Mouse (Mus musculus): ENCODE measurements around the gene Gm9732. TPM values are rescaled to one million over a fixed set of nuclear protein-coding genes. Genes with fewer than 3 reads are reported as not detected.
"Not testable (repeated sequence)": the region's sequence is repeated elsewhere in the genome, so short reads cannot be mapped to it uniquely, and the experiment has no call there.

Gene Gm9732
- not detected for total RNA-seq (2021)
- long read RNA-seq, experiment 1: 0 reads
- long read RNA-seq, experiment 2: 0 reads

DNA sequence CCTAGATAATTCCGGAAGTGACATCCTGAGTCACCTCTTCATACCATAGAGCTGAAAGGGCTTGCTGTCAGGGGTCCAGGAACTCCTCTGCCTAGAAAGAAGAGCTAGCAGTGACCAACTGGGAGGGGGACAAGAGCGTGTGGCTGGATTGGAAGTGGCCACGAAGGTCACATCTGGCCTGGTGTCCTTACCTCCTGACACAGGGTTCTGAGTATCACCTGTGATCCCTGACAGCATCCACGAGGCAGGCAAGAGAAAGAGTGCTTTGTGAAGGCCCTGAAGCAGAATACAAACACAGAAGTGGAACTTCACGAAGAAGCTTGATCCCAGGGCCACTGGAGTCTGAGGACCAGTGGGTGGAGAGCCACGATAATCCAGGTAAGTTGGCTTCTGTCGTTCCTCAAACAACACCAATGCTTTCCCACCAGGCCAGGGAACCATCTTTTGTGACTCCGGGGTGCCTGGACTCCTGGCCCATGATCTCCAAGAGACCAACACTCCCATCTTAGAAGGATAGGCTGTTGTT lies at the start of gene Gm9732:
Gene Gm9732, plus strand, starts transcription at position 51 of the 526 bp plus-strand sequence.
- DNase-seq (ENCODE audit: low spot score in 2 of 2): not testable (repeated sequence)

GRCm38 (mm10) chr14:43235204-43235603 lies 39.6 kb upstream of the Gm9732 start, which contains the start of gene Gm8122:
TSS of gene Gm8122 (minus strand) at chr14:43235304.
- DNase-seq (ENCODE audit: low spot score in 2 of 2): not testable (repeated sequence)

- DNase-seq (ENCODE audit: low spot score in 2 of 2): not testable (repeated sequence)
Measured at GRCm38 (mm10) chr14:43237769-43238168, 37.1 kb upstream of the Gm9732 start.

- DNase-seq (ENCODE audit: low spot score in 2 of 2): not testable (repeated sequence)
Measured at GRCm38 (mm10) chr14:43249611-43250170, 25.1 kb upstream of the Gm9732 start.

- DNase-seq (ENCODE audit: low spot score in 2 of 2): not testable (repeated sequence)
Measured at GRCm38 (mm10) chr14:43250549-43251253, 24.1 kb upstream of the Gm9732 start.

DNA sequence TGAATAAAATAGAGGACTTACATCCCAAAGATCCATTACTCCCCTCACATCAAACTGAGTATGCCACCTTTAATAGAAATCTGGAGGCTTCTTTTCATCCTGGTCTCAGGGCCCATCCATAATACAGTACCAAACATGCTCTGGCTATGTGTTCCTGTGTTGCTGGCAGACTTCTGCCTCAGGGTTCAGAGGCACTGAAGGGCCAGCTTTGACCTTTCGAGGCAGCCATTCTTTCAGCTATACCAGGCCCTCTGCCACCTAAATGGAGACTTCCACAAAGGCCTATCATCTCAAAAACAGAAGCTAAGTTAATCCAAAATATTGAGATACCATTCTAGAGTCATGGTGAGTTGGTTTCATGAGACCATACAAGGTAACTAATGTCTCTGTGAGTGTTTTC lies 18.3 kb upstream of the Gm9732 start:
- not testable (repeated sequence) for DNase-seq (ENCODE audit: low spot score in 2 of 2)

DNA sequence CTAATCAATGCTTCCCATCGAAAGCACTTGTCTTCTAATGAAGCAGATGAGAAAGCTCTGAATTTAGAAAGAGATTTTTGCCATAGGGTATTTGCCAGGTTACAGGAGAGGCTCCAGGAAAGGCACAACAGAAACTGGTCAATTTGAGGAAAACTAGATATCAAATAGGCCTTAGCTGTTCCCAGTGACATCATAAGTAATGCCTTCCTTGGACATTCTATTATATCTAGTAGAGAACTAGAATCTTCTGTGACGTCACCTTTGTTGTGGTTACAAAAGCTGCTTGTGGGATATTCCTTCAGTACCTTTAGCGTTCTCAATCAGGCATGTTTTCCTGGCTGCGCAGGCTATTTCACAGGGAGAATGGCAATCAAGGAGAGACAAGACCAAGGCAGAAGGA lies 16.5 kb upstream of the Gm9732 start, which contains the start of gene Gm8126:
Gene Gm8126, plus strand, starts transcription at position 301 of the 400 bp plus-strand sequence.
- DNase-seq (ENCODE audit: low spot score in 2 of 2): not testable (repeated sequence)

GRCm38 (mm10) chr14:43263421-43263820 lies 11.4 kb upstream of the Gm9732 start:
- DNase-seq (ENCODE audit: low spot score in 2 of 2): not testable (repeated sequence)

DNA sequence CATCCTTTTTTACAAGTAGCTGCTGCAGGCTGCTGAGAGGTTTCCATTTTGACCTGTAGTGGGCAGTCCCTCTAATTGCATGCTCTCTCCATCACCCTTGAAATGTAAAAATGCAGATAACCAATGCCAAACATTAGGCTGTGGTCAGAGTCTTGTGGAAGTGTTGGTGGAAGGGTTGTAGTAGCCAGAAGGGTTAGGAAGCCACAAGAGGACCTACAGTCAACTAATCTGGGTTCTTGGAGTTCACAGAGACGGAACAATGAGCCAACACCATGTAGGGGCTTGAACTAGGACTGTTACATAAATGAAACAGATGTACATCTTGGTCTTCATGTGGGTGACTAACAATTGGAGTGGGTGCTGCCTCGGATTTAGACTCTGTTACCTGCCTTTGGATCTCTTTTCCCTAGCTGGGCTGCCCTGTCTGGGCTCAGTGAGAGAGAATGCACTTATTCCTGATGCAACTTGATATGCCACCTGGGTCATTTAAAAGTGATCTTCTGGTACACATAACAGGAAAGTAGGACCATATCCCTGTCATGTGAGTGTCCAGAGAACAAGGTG lies 6.2 kb upstream of the Gm9732 start:
- DNase-seq (ENCODE audit: low spot score in 2 of 2): not testable (repeated sequence)

- not testable (repeated sequence) for DNase-seq (ENCODE audit: low spot score in 2 of 2)
Measured at GRCm38 (mm10) chr14:43269211-43269610, 5.6 kb upstream of the Gm9732 start.

DNA sequence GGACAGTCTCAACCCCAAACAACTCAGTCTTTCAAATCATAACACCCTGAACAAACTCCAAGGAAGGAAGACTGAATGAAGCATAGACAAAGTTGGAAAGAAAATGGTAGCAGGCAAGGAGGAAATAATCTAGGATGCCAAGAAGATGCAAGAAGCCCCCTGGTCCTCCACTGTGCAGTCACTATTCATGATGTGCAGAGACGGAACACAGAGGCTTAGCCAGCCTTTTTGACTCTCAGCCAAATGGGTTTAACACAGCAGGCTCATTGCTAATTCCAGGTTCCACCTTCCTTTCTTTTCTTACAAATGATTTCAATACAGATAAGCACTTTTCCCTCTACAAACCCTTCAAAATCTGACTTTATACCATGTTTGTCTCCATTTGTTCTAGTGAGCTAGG lies 1.7 kb upstream of the Gm9732 start:
- DNase-seq (ENCODE audit: low spot score in 2 of 2): not testable (repeated sequence)

GRCm38 (mm10) chr14:43275752-43276151 lies 916 bp downstream of the Gm9732 start:
- not testable (repeated sequence) for DNase-seq (ENCODE audit: low spot score in 2 of 2)

- DNase-seq (ENCODE audit: low spot score in 2 of 2): not testable (repeated sequence)
Measured at GRCm38 (mm10) chr14:43277468-43277867, 2.6 kb downstream of the Gm9732 start.

GRCm38 (mm10) chr14:43278146-43278545 lies 3.3 kb downstream of the Gm9732 start:
- not testable (repeated sequence) for DNase-seq (ENCODE audit: low spot score in 2 of 2)

DNA sequence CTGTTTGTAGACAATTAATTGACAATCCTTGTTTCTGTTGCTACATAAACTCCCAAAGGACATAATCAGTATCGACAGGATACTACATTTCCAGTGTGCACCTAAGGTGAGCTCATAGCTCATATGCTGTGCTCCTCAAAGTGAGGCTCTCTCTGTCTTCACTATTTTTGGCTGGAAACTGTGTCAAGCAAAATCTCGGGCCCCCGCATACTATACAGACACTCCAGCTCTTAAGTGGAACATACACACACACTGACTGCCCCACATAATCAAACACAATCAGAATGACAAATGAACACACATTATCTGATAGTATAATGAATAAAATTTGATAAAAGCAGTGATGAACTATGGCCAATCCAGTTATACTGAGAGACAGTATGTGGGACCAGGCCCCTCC lies 3.8 kb downstream of the Gm9732 start:
- not testable (repeated sequence) for DNase-seq (ENCODE audit: low spot score in 2 of 2)

DNA sequence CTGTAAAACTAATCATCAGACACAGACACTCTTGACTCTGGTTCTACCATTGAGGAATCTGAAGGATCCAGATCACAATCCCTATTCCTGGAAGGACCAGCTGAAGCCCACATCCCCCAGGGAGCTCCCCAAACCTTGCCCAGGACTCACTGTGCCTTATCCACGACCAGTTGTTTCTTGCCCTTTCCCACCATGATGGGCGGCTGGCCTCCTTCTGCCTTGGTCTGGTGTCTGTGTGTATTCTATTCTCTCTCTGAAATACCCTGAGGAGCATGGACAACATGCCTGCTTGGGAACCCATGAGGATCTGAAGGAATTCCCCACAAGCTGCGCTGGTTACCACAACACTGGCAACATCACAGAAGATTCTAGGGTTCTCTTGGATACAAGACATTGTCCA lies 18.7 kb downstream of the Gm9732 start, which contains the start of gene Gm8127:
Gene Gm8127, minus strand, starts transcription at position 330 of the 400 bp plus-strand sequence.
- not testable (repeated sequence) for DNase-seq (ENCODE audit: low spot score in 2 of 2)

DNA sequence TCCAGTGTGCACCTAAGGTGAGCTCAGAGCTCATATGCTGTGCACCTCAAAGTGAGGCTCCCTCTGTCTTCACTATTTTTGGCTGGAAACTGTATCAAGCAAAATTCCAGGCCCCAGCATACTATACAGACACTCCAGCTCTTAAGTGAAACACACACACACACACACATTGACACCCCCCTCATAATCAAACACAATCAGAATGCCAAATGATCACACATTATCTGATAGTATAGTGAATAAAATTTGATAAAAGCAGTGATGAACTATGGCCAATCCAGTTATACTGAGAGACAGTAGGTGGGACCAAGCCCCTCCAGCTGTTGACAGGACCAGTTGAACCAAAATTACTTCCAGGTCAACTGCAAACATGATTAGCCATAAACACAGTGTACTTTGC lies 44.7 kb downstream of the Gm9732 start:
- not testable (repeated sequence) for DNase-seq (ENCODE audit: low spot score in 2 of 2)

GRCm38 (mm10) chr14:43328603-43329002 lies 53.8 kb downstream of the Gm9732 start:
- not testable (repeated sequence) for DNase-seq (ENCODE audit: low spot score in 2 of 2)

DNA sequence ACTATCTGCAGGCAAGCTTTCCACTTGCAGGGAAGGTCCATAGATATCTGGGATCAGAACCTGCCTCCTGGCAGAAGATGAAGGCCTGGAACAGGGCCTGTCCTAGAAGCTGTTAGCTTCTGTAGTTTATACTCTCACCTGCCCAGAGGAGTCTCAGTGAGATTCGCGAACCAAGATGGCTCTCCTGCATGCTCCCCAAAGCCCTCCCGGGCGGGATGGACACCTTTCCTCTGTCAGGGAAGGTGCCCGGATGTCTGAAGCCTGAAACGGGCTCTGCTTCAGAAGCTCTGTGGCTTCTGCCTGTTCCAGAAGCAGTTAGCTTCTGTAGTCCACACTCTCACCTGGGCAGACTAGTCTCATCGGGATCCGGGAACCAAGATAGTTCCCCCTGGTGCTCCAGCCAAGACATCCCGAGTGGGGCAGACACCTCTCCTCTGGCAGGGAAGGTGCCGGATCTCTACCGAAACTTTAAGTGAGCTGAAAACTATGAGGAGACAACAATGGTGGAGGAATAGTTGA lies 56.6 kb downstream of the Gm9732 start:
- not testable (repeated sequence) for DNase-seq (ENCODE audit: low spot score in 2 of 2)

DNA sequence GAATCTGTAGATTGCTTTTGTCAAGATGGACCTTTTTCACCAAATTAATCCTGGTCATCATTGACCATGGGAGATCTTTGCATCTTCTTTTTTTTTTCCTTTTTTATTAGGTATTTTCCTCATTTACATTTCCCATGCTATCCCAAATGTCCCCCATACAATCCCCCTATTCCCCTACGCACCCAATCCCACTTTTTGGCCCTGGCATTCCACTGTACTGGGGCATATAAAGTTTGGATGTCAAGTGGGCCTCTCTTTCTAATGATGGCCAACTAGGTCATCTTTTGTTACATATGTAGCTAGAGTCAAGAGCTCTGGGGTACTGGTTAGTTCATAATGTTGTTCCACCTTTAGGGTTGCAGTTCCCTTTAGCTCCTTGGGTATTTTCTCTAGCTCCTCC lies 62.8 kb downstream of the Gm9732 start:
- not testable (repeated sequence) for DNase-seq (ENCODE audit: low spot score in 2 of 2)

GRCm38 (mm10) chr14:43347711-43348110 lies 72.9 kb downstream of the Gm9732 start, which contains the start of gene 1700001F09Rik:
TSS of gene 1700001F09Rik (minus strand) at chr14:43347811.
- DNase-seq (ENCODE audit: low spot score in 2 of 2): not testable (repeated sequence)
